Mouse (Mus musculus) liver, postnatal 0 days (tissue): ENCODE measurements around the gene Lrrk2. TPM values are rescaled to one million over a fixed set of nuclear protein-coding genes. Genes with fewer than 3 reads are reported as not detected.

Source experiments
- ATAC-seq: fragments of 200-750 bp; cut with Nextera tagmentation; 2 replicates; pipeline ENCODE4 v1.8.0; 2017; ENCODE audit warnings: mild to moderate bottlenecking, moderate library complexity
- DNase-seq: peaks from one replicate; pipeline ENCODE4 v3.0.0-alpha.2; 2016
- H3K27ac ChIP-seq: fragments of 300-500 bp; sonication (generic); 2 replicates; pipeline ENCODE4 v1.5.1; 2014; ENCODE audit warnings: antibody characterized with exemption, moderate library complexity, mild to moderate bottlenecking, low read depth
- H3K27me3 ChIP-seq: fragments of 300-500 bp; sonication (generic); 2 replicates; pipeline ENCODE4 v1.6.1; 2014; ENCODE audit warnings: low read length, control low read depth, mixed read lengths; ENCODE audit not compliant: insufficient read depth
- H3K36me3 ChIP-seq: fragments of 300-500 bp; sonication (generic); replicated peaks from 2 replicates; pipeline ENCODE4 v1.6.1; 2014; ENCODE audit warnings: mild to moderate bottlenecking, control low read depth, low read length, moderate library complexity, mixed read lengths; ENCODE audit not compliant: insufficient read depth
- H3K4me1 ChIP-seq: fragments of 300-500 bp; sonication (generic); 2 replicates; pipeline ENCODE4 v1.6.1; 2014; ENCODE audit warnings: antibody characterized with exemption, mild to moderate bottlenecking, control low read depth; ENCODE audit not compliant: insufficient read depth
- H3K4me2 ChIP-seq: fragments of 300-500 bp; sonication (generic); 2 replicates; pipeline ENCODE4 v1.6.1; 2014; ENCODE audit warnings: low read depth, mild to moderate bottlenecking, low read length, moderate library complexity, mixed read lengths
- H3K4me3 ChIP-seq: fragments of 300-500 bp; sonication (generic); 2 replicates; pipeline ENCODE4 v1.5.1; 2014; ENCODE audit warnings: low read depth, low read length
- H3K9ac ChIP-seq: fragments of 300-500 bp; sonication (generic); replicated peaks from 2 replicates; pipeline ENCODE4 v1.6.1; 2014; ENCODE audit warnings: mild to moderate bottlenecking, moderate library complexity
- H3K9me3 ChIP-seq: fragments of 300-500 bp; sonication (generic); 2 replicates; pipeline ENCODE4 v1.6.1; 2016; ENCODE audit warnings: mild to moderate bottlenecking, control low read depth, low read length, mixed read lengths
- CTCF ChIP-seq: sonication (generic); IDR thresholded peaks from 2 replicates; pipeline ENCODE4 v1.5.1; 2016; ENCODE audit warnings: antibody characterized with exemption, low read depth
- EP300 ChIP-seq: IDR thresholded peaks from 2 replicates; pipeline ENCODE4 v1.6.1; 2016; ENCODE audit warnings: antibody characterized with exemption, low read depth, mild to moderate bottlenecking
- WGBS: fragments of 180-500 bp; shearing (Covaris S2); extraction: QIAGEN DNeasy Blood & Tissue Kit; methylation state at CpG from one replicate; pipeline ENCODE4 v1.1.7; 2014; ENCODE audit not compliant: insufficient replicate concordance; 5-methylcytosine and 5-hydroxymethylcytosine counted together
- polyA plus RNA-seq: library from polyadenylated mRNA; unstranded; fragments of >200 nt; fragmentation: Nextera tagmentation; extraction: Ambion mirVana; gene quantifications from 2 replicates; pipeline ENCODE4 v1.2.1, GENCODE M21; 2015

Gene Lrrk2
- polyA plus RNA-seq, 1 experiment from 2014 or later = 1.8 TPM

GRCm38 (mm10) chr15:91671987-91672386 lies 988 bp upstream of the Lrrk2 start:
- TF ChIP-seq EP300 (no peak), CTCF (no peak)
- Histone ChIP-seq H3K36me3 (no peaks in the 10 kb centered on the region), H3K9ac (no peak overlapping the region), H3K4me3 (0 out of 2 replicates have a peak overlapping the region, but pooled peaks have one; percentile 57), H3K4me1 (peaks cover 5% of the 10 kb centered on the region; the same call in 1 of the 2 replicates), H3K9me3 (no peaks in the 10 kb centered on the region), H3K4me2 (peak overlapping the region; percentile 75; the same call in 1 of the 2 replicates), H3K27me3 (no peaks in the 10 kb centered on the region), H3K27ac (peak overlapping the region; percentile 75; the same call in 1 of the 2 replicates)
- ATAC-seq (no peak), DNase-seq (no peak)
- WGBS = 57% methylated on average over 5 of the region's 5 CpGs

GRCm38 (mm10) chr15:91673569-91673905 lies 562 bp downstream of the Lrrk2 start:
- Histone ChIP-seq H3K27ac (peak overlapping the region; percentile 75), H3K36me3 (no peaks in the 10 kb centered on the region), H3K4me2 (peak overlapping the region; percentile 75), H3K4me3 (peak overlapping the region; percentile 57), H3K9ac (peak overlapping the region; percentile 69), H3K4me1 (peaks cover 5% of the 10 kb centered on the region; the same call in 1 of the 2 replicates), H3K27me3 (no peaks in the 10 kb centered on the region), H3K9me3 (no peaks in the 10 kb centered on the region)
- ATAC-seq (no peak), DNase-seq (no peak)
- TF ChIP-seq CTCF (no peak), EP300 (no peak)
- WGBS = 28% methylated on average over 5 of the region's 5 CpGs

GRCm38 (mm10) chr15:91680116-91680515 lies 7.1 kb downstream of the Lrrk2 start:
- Histone ChIP-seq H3K9ac (no peak overlapping the region), H3K36me3 (no peaks in the 10 kb centered on the region; the same call in 1 of the 2 replicates), H3K4me1 (no peaks in the 10 kb centered on the region), H3K4me2 (no peak overlapping the region), H3K9me3 (no peaks in the 10 kb centered on the region), H3K4me3 (no peak overlapping the region), H3K27me3 (no peaks in the 10 kb centered on the region), H3K27ac (no peak overlapping the region)
- DNase-seq (no peak), ATAC-seq (no peak)
- TF ChIP-seq EP300 (no peak), CTCF (no peak)
- 42% methylated on average over 2 of the region's 2 CpGs for WGBS

GRCm38 (mm10) chr15:91685880-91686563 lies 13.0 kb downstream of the Lrrk2 start:
- Histone ChIP-seq H3K9ac (no peak overlapping the region), H3K4me2 (no peak overlapping the region), H3K27ac (peak overlapping the region; percentile 23), H3K4me1 (no peaks in the 10 kb centered on the region), H3K9me3 (no peaks in the 10 kb centered on the region), H3K36me3 (no peaks in the 10 kb centered on the region; the same call in 1 of the 2 replicates), H3K27me3 (no peaks in the 10 kb centered on the region), H3K4me3 (no peak overlapping the region)
- TF ChIP-seq EP300 (no peak), CTCF (no peak)
- ATAC-seq (no peak), DNase-seq (no peak)
- 46% methylated on average over 7 of the region's 7 CpGs for WGBS

GRCm38 (mm10) chr15:91690648-91691047 lies 17.7 kb downstream of the Lrrk2 start:
- Histone ChIP-seq H3K9ac (no peak overlapping the region), H3K4me2 (no peak overlapping the region), H3K27ac (no peak overlapping the region), H3K36me3 (no peaks in the 10 kb centered on the region; the same call in 1 of the 2 replicates), H3K4me1 (no peaks in the 10 kb centered on the region), H3K4me3 (no peak overlapping the region), H3K27me3 (no peaks in the 10 kb centered on the region), H3K9me3 (no peaks in the 10 kb centered on the region)
- TF ChIP-seq EP300 = no peak
- no peak for TF ChIP-seq CTCF
- ATAC-seq (no peak), DNase-seq (no peak)
- WGBS = 79% methylated on average over 9 of the region's 9 CpGs

- Histone ChIP-seq H3K27me3 (no peaks in the 10 kb centered on the region), H3K27ac (no peak overlapping the region), H3K4me3 (no peak overlapping the region), H3K36me3 (no peaks in the 10 kb centered on the region; the same call in 1 of the 2 replicates), H3K4me1 (no peaks in the 10 kb centered on the region), H3K4me2 (no peak overlapping the region), H3K9ac (no peak overlapping the region), H3K9me3 (no peaks in the 10 kb centered on the region)
- 62% methylated on average over 1 of the region's 1 CpGs for WGBS
- TF ChIP-seq CTCF = no peak
- ATAC-seq (no peak), DNase-seq (no peak)
These were observed 20.1 kb downstream of the Lrrk2 start for GRCm38 (mm10) chr15:91693051-91693450.
